Mouse (Mus musculus): ENCODE measurements around the gene 4930412O13Rik.

The 4930412O13Rik gene

DNA sequence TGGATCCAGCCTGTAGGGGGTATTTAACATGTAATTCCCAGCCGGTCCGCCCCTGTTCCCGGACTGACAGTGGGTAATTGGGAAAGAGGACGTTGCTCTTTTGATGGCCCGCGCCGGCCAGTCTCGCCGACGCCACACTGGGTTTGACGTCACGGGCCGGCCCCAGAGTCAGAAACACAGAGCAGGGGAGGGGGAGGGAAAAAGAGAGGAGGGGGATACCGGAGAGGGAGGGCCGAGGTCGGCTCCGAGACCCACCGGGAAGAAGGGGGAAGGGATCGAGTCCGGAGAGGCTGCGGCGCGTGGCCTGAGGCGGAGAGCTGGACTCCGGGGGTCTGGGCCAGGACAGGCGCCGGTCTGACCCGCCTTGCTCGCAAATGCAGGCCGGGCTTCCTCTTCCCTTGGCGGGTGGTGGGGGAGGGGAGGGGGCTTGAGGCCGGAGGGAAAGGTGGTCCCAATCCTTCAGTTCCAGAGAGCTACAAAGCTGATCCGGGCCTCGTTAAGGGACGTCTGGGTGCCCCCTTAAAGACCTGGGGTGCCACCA lies at the start of gene 4930412O13Rik:
TSS of gene 4930412O13Rik (plus strand) at position 202 of the 541 bp plus-strand sequence.
- no peak for DNase-seq (ENCODE audit: low spot score in 2 of 2)

DNA sequence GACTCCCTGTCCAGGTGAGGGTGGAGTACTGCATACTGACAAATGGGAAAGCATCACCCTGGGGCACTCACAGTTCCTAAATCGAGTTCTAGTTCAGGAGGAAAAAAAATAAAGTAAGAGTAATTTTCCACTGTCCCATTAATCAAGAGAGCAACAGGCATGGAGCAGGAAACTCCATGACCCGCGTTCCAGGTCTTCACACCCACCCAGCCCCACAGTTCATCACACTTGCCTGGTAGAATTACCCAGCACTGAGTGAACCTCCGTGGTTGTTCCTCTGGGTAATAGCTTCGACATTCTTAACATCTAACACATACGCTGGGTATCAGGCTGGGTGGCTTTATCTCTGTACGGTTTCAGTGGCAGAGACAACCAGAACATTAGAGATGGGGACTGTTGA lies 47.3 kb upstream of the 4930412O13Rik start:
- DNase-seq (ENCODE audit: low spot score in 2 of 2): no peak

DNA sequence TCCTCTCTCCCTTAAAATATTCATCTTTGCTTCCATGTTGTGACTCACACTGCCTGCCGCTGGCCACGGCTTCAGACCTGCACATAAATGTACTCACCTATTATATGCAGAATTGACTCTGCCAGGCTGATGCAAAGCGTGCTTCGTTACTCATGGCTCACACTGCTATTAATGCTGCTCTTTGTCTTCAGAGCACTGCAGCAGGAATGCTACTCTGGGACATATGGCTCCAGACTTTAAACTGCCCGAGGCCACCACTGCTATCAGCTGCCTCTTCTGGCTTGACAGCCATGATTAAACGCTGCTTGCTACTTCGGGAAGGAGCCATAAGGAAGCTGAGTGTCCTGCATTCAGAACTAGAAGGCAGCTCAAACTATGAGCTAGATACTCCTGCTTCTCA lies 45.9 kb upstream of the 4930412O13Rik start:
- DNase-seq (ENCODE audit: low spot score in 2 of 2): no peak

GRCm38 (mm10) chr2:9852851-9853576 lies 28.0 kb upstream of the 4930412O13Rik start:
- no peak for DNase-seq (ENCODE audit: low spot score in 2 of 2)

GRCm38 (mm10) chr2:9855861-9856260 lies 25.2 kb upstream of the 4930412O13Rik start:
- no peak for DNase-seq (ENCODE audit: low spot score in 2 of 2)

DNA sequence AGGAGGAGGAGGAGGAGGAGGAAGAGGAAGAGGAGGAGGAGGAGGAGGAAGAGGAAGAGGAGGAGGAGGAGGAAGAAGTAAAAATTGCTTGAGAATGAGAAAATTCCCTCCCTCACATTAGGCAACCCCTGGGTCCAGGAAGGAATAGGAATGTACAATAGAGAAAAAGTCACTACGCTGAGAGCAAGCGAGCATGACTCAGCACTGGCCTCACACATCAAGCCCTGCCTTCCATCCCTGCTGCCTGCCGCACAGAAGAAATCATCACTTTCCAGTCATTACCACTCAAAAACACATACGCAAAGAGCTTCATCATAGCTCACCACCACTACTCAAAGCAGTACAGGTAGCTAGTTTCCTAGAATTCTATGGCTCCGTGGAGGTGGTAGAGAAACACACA lies 20.4 kb upstream of the 4930412O13Rik start:
- no peak for DNase-seq (ENCODE audit: low spot score in 2 of 2)

- no peak for DNase-seq (ENCODE audit: low spot score in 2 of 2)
These were observed 13.8 kb upstream of the 4930412O13Rik start for GRCm38 (mm10) chr2:9867092-9867825.

DNA sequence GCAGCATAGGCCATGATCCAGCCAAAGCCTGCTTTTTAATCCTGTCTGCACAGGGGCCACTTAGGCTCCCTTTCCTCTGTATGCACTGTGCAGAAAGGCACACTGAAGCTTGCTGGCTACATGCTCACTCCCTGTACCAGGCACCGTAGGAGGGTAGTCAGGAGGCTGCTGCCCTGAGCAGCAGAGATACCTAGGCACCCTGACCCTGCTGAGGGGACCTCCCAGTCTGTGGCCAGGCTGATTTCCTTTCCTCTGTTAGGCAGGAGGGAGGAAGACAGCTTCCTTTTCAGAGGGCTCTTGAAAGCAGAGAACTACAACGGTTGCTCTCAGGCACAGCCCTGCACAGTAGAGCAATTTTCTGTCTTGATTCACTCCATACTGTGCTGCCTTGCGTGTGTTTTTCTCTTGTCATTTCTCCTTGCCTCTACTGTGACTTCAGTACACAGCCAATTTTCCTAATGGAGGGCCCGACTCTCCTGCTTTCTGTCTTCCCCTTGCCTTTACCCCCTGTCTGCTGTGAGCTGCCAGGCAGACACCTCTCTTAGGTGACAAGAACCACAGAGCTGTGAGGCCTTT lies 9.8 kb upstream of the 4930412O13Rik start:
- peak; percentile 43 to 52 for DNase-seq (ENCODE audit: low spot score in 2 of 2)

DNA sequence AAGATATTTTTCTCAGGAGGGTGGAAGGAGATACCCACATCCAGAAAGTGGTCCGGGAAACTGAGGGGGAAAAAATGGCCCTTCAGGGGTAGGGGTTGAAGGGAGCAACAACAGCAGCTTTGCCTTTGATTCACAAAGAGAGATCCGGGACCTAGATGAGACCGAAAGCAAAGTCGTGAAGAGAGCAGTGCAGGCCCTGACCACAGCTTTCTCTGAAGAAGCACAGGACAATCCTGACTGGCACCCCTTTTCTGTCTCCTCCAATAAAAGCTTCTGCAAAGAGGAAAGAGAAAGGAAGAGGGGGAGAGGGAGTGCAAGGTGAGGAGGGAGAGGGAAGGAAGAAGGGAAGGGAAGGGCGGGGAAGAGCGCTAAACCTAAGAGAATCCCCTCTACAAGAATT lies 9.3 kb upstream of the 4930412O13Rik start:
- peak in 1 of 2 experiments; percentile 31 for DNase-seq (ENCODE audit: low spot score in 2 of 2)

- DNase-seq (ENCODE audit: low spot score in 2 of 2): peak in 1 of 2 experiments; percentile 27
These were observed 8.4 kb upstream of the 4930412O13Rik start for GRCm38 (mm10) chr2:9872682-9873081.

DNA sequence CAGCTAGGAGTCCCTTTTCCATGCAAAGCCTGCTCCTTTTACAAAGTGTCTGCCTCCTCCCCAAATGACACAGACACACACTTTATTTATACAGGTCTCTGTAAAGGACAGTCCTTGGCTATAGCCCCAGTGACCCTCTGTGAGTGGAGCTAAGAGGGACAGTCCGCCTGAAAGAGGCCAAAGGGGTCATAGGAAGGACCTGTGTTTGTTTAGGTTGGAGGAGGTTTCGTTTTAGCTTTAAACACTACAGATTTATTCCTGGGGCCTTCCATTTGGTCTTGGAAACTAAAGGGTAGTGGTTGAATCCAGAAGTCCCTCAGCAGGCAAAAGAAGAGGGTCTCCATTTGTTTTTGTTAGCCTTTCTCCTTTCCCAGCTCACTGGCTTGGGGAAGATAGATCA lies 7.3 kb upstream of the 4930412O13Rik start:
- DNase-seq (ENCODE audit: low spot score in 2 of 2): no peak

DNA sequence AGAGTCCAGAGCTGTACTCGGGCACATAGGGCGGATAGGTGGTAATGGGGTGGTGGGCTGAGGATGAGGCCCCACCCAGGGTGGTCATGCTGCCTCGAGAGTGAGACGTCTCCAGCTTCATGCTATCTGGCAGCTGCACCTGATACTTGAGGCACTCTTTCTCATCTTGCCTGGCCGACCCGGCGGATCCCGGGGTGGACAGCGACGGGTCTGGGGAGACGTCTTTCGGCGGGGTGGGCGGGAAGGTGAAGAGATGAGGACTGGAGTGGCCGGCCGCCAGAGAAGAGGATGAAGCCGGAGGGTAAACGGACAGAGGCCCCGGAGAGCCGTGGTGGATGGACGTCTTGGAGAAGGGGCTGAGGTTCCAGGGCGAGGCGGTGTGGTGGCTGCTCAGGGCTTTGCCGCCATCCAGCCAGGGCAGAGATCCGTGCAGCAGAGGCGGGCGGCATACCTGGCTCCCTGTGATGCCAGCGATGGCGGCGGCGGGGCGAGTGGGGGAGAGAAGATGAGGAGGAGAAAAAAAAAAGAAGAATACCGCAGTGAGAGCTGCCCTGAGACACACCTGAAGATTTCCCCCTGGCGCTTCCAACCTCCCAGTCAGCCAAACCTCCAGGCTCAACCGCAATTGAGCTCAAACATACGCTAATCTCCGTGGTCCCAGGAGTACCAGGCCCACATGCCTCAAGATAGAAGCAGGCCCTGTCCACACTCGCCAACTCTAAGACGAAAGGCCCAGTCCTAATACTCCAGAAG lies 6.4 kb upstream of the 4930412O13Rik start:
- peak; percentile 26 to 37 for DNase-seq (ENCODE audit: low spot score in 2 of 2)

GRCm38 (mm10) chr2:9875220-9875619 lies 5.8 kb upstream of the 4930412O13Rik start:
- DNase-seq (ENCODE audit: low spot score in 2 of 2): no peak

DNA sequence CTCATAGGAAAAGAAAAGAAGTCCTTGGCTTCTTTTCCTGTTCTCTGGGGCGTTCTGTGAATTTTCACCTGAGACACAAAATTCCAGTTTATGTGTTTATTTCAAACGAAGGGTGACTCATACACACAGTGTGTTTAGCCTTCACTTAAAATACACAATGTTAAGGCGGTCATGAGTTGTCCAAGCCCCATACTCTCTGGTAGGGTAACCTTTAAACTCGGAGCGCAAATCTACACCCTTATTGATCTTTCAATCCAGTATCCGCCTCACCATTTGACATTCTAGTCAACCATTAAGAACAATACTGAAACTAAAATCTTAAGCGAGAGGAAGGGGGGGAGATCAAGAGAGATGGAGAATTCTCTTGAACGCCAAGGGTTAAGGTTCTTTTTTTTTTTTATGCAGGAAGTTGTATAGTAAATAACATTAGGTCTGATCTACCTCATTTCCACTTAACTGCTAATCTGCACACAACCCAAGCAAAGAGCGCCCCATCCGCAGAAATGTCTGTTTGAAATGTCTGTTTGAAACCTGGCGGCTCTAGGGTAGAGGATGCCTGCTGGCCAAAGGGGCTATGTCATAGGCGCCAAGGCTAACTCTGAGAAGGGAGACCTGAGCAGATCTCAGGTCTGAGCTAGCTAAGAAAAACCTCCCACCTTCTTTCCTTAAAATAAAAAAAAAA lies 5.2 kb upstream of the 4930412O13Rik start:
- peak; percentile 44 to 62 for DNase-seq (ENCODE audit: low spot score in 2 of 2)

GRCm38 (mm10) chr2:9876621-9877325 lies 4.3 kb upstream of the 4930412O13Rik start:
- DNase-seq (ENCODE audit: low spot score in 2 of 2): peak; percentile 31 to 41

DNA sequence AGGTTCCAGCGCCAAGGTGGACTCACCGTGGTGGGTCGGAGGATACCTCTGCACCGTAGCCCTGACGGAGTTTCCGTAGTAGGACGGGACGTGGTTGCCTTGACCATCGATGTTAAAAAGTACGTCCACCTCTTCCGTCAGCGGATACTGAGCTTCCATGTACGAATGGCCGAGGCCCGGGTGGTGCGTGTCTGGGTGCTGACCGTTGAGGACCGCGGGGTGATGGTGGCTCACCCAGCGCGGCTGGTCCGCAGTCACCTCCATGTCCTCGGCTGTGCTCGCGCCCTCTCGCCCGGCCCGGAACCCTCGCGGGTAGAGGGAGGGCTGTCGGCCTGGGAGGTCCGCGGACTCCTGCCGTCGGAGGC lies 3.7 kb upstream of the 4930412O13Rik start:
- DNase-seq (ENCODE audit: low spot score in 2 of 2): peak; percentile 39 to 43

DNA sequence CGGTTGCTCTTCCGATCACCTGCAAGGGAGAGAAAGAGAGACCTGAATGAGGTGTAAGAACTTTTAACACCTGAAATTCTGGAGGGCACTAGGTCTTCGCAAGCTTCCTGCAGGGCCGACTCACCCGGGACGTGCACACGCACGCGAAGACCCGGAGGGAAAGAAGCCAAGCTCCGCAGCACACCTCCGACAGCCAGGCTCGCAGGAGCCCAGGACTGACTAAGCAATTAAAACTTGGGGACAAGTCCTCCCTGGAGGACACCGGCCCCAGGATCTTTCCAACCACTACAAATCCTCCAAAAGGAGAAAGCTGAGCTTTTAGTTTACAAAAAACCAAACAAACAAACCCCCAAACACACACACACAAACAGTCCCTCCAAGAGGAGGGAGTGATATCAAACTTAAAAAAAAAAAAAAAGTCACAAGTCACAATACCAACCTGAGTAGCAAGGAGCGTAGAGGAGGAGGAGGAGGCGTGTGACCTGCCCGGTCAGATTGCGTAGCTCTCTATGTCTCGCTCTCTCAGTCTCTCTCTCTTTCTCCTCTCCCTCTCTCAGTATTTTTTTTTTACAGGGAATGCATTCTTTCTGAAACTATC lies 3.0 kb upstream of the 4930412O13Rik start:
- DNase-seq (ENCODE audit: low spot score in 2 of 2): peak; percentile 36 to 39

DNA sequence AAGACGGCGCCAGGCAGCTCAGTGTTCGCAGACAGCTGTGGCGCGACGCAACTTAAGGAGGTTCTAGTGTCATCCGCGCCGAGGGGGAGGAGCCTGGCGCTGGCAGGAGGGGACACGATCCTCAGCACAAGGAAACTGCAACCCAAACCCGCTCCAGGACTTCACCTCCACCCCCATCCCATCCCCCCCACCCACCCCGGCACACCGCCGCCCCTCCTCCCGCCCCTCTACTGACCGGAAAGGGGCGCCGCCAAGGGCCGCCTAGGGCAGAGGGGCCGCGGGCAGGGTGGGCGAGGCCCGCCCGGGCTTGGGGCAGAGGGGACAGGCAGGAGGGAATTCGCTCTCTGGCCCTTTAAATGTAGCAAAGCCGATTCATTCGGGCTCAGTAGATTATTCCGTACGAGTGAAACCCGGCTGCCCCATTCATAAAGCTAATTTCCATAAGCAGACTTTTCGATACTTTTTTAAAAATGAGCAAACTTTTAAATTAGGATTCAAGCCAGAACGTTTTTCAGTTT lies 2.4 kb upstream of the 4930412O13Rik start:
- DNase-seq (ENCODE audit: low spot score in 2 of 2): peak; percentile 81 to 82

DNA sequence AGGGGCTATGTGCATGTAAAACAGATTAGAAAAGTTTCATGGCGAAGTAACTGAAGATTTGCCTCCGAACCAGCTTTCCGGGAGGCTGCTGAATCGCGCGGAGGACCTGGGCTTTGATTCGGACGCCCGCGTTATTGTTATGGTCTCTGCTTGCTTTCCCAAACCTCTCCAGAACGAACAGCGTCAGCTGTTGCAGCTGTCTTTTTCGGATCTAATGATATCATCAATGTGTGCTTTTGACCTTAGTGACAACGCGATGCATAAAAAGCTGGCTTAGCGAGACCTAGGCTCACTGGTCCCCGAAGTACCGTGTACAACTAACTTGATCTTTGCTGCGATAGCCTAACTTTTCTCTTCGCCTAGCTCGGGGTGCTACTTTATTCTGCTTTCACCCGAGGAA lies 2.0 kb upstream of the 4930412O13Rik start:
- no peak for DNase-seq (ENCODE audit: low spot score in 2 of 2)

GRCm38 (mm10) chr2:9879493-9879892 lies 1.6 kb upstream of the 4930412O13Rik start:
- peak; percentile 90 for DNase-seq (ENCODE audit: low spot score in 2 of 2)

Measured in thymus, postnatal 10 days (tissue).